Mouse (Mus musculus): ENCODE measurements around the gene Slc30a9. TPM values are rescaled to one million over a fixed set of nuclear protein-coding genes. Genes with fewer than 3 reads are reported as not detected.

Gene Slc30a9
- polyA plus RNA-seq, 1 experiment from 2014 or later = 149 TPM

DNA sequence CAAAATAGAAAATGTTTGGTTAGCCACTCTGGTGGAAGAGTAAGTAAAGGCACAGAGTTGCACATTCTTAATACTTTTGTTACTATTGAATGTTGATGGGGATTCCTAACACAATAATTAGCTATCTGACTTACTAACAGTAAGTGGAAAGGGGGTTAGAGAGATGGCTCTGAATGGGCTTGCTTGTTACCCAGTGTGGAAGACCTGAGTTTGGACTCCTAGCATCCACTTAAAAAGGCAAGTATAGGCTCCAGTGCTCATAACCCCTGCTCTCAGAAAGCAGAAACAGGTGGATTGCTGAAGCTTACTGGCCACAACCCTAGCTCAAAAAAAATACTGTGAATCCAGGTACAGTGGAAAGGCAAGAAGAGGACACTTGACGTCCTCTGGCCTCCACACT, 10.6 kb upstream of the Slc30a9 start:
- Histone ChIP-seq H3K4me1 (no peaks in the 10 kb centered on the region), H3K27me3 (no peaks in the 10 kb centered on the region), H3K9me3 (no peaks in the 10 kb centered on the region), H3K4me3 (no peak overlapping the region), H3K36me3 (0 out of 2 replicates have a peak, but pooled peaks cover 21% of the 10 kb centered on the region), H3K27ac (replicated peaks) (no peak overlapping the region), H3K9ac (replicated peaks) (no peak overlapping the region), H3K4me2 (replicated peaks) (no peak overlapping the region)
- WGBS = 95% methylated on average over 1 of the region's 1 CpGs
- ATAC-seq (ENCODE audit: low FRiP score, low read depth) = no peak

DNA sequence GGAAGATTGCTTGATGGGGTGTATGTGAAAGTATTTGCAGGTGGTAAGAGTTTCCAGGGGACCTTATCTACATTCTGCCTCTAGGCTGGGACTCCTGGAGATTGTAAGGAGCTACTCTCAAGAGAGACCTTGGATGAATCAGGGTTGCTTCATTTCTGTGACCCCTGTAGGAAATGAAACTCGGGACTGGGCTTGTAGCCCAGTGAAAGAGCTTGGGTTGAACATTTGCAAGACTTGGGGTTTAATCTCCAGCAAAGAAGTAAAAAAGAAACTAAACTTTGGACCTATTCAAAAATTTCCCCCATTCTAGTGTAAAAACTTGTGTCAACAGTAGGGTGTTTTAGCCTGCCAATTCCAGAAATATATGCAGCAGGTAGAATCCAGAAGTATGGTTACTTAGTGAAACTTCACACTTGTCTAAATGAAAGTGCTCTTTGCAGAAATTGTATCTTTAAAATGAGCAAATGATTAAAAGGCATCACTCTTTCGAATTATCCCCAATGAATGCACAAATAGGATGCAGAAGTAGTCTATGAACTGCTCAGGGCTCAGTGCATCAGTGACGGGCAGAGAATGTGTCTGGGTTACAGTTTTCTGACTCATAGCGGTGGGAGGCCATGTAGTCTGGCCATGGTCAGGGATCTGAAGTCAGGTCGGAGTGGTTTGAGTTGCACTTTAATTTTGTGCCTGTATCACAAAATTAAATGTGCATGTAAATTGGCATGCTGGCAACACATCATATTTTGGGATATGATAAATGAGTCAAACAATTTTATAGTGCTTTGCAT, 9.5 kb upstream of the Slc30a9 start:
- WGBS = 86% methylated on average over 5 of the region's 5 CpGs
- Histone ChIP-seq H3K4me3 (no peak overlapping the region), H3K9me3 (no peaks in the 10 kb centered on the region), H3K27ac (replicated peaks) (no peak overlapping the region), H3K4me1 (no peaks in the 10 kb centered on the region), H3K36me3 (0 out of 2 replicates have a peak, but pooled peaks cover 16% of the 10 kb centered on the region), H3K9ac (replicated peaks) (no peak overlapping the region), H3K4me2 (replicated peaks) (no peak overlapping the region), H3K27me3 (no peaks in the 10 kb centered on the region)
- ATAC-seq (ENCODE audit: low FRiP score, low read depth) = no peak

DNA sequence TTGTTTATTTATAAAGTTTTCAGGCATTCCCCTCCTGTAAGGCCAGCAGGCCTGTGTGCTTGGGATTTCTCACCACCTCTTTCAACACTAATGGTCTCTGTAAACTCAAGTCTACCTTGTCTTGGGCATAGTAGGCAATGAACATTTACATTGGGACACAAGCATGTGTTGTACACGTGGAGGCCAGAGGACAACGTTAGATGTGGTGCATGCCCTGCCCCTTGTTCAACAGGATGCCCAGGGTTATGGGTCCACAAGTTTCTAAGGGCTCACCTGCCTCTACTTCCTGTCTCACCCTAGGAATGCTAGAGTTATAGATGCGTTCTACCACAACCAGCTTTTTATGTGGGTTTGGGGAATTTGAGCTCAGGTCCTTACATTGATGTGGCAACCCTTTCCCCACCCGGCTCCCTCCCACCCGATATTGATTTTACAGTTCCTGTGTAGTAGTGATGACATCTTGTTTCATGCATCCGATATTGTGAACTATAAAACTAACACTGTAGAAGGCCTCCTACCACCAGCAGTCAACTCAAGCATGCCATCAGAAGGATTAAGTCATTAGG, 6.8 kb upstream of the Slc30a9 start:
- H3K4me2 ChIP-seq (replicated peaks) = no peak overlapping the region
- 95% methylated on average over 6 of the region's 6 CpGs for WGBS

DNA sequence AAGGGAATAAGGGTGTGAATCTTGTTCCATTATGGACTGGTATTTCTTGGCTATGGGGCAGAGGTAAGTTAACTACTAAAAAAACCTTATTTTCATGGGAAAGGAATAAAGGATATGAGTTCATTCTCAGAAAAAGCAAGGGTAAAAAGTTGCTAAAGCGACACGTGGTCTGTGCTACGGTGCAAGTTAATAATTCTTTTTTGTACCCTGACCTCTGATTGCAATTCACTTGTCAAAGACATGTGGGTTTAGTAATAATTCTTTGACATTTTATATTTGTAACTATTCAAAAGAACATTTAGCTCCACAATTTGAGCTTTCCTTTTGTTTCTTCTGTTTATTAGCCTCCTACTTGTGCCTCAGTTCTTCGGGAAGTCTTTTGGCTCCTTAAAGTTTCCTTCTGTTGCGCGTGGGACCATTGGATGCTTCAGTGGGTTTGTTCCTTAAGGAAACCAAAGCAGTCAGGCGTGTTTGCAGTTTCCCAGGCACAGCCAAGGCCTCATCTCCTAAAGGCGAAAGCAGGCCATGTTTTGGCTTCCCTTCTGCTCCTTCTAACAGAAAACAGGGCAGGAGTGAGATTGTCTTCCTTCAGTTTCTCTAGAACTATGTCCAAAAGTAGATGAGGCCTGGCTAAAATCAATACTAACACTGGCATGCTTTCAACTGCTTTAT, 5.7 kb upstream of the Slc30a9 start:
- no peak for ATAC-seq (ENCODE audit: low FRiP score, low read depth)
- 92% methylated on average over 8 of the region's 8 CpGs for WGBS
- no peak overlapping the region for H3K27ac ChIP-seq (replicated peaks)
- H3K27me3 ChIP-seq = no peaks in the 10 kb centered on the region
- H3K9me3 ChIP-seq = no peaks in the 10 kb centered on the region
- no peak overlapping the region for H3K4me3 ChIP-seq
- H3K4me1 ChIP-seq = no peaks in the 10 kb centered on the region
- no peaks in the 10 kb centered on the region for H3K36me3 ChIP-seq
- H3K9ac ChIP-seq (replicated peaks) = no peak overlapping the region
- no peak overlapping the region for H3K4me2 ChIP-seq (replicated peaks)

More for the DNA sequence above, 6.8 kb upstream of the Slc30a9 start:
- no peak for ATAC-seq (ENCODE audit: low FRiP score, low read depth)
- no peak overlapping the region for H3K9ac ChIP-seq (replicated peaks)
- no peak overlapping the region for H3K27ac ChIP-seq (replicated peaks)
- no peaks in the 10 kb centered on the region for H3K27me3 ChIP-seq
- 0 out of 2 replicates have a peak, but pooled peaks cover 5% of the 10 kb centered on the region for H3K36me3 ChIP-seq
- no peaks in the 10 kb centered on the region for H3K4me1 ChIP-seq
- H3K9me3 ChIP-seq = no peaks in the 10 kb centered on the region
- no peak overlapping the region for H3K4me3 ChIP-seq

DNA sequence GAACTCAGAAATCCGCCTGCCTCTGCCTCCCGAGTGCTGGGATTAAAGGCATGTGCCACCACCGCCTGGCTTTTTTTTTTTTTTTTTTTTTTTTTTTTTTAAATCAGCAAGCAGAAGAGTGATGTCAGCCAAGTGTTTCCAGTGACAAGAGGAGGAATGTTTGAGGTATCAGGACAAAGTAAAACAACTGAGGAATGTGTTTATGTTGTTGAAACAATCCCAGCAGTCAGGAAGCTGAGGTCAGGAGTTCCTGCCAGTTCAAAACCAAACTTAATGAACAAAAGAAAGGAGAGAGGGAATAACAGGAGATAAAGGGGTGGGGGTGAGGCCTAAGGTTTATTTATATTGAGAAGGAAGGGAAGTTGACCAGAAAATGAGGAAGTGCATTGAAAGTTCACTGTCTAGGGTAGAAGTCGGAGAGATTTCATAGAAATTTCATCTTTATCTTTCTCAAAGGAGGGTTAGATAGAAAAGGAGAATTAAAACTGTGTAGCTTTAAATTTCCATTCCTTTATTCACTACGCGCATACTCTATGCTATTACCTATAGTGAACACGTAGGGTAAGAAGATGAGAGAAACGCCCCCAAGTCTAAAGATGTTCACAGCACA, 4.9 kb upstream of the Slc30a9 start:
- no peak overlapping the region for H3K9ac ChIP-seq (replicated peaks)

DNA sequence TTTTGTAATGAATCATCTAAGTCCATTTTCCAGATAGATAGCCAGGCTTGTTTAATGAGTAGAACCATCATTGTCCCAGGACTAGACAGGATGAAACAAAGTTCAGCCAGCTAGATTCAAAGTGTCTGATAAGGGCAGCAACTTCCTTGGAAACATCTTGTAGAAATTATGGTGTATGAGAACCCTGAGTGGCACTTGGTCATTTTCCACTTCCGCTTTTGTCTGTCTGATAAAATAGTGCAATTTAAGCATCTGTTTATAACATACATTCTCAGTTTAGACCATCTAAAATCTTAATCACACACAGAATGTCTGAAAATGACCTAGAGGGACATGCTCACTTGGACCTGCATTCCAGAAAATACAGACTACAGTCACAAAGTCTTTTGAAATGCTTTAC, 2.9 kb upstream of the Slc30a9 start:
- Histone ChIP-seq H3K4me3 (no peak overlapping the region), H3K9ac (replicated peaks) (no peak overlapping the region), H3K27me3 (no peaks in the 10 kb centered on the region), H3K9me3 (no peaks in the 10 kb centered on the region), H3K4me2 (replicated peaks) (no peak overlapping the region), H3K4me1 (peaks cover 12% of the 10 kb centered on the region), H3K36me3 (no peaks in the 10 kb centered on the region), H3K27ac (replicated peaks) (no peak overlapping the region)
- WGBS = 93% methylated on average over 1 of the region's 1 CpGs
- no peak for ATAC-seq (ENCODE audit: low FRiP score, low read depth)

More for the DNA sequence above, 4.9 kb upstream of the Slc30a9 start:
- Histone ChIP-seq H3K4me1 (no peaks in the 10 kb centered on the region), H3K36me3 (no peaks in the 10 kb centered on the region), H3K27me3 (no peaks in the 10 kb centered on the region), H3K27ac (replicated peaks) (no peak overlapping the region), H3K9me3 (no peaks in the 10 kb centered on the region), H3K4me3 (no peak overlapping the region), H3K4me2 (replicated peaks) (no peak overlapping the region)
- ATAC-seq (ENCODE audit: low FRiP score, low read depth) = no peak
- WGBS = 92% methylated on average over 6 of the region's 8 CpGs

DNA sequence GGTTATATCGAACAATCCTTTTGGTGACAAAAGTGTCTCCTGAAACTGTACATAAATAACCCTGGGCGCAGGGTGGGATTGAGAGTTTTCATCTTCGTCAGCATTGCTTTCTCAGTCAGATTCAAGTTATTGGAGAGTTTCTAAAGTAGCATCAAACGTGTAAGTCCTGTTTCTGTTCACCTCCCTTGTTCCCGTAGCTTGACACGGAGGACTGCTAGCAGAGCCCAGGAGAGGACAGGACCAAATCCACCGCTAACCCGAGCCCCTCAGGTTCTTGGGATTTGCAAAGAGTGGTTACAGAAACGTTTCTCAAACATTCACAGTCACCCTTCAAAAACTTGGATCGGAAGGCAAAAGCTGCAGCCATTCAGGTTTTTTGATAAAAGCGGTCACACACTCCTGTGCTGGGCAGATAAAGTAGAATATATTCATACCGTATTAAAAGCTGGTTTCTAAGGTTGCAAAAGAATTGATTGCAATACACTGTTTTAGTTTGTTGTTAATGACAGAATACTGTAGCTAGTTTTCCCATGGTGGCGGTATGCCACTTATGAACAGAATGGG, 986 bp downstream of the Slc30a9 start:
- 36% methylated on average over 13 of the region's 13 CpGs for WGBS
- Histone ChIP-seq H3K9me3 (no peaks in the 10 kb centered on the region), H3K27ac (replicated peaks) (peak overlapping the region; percentile 76; the same call in 1 of the 2 replicates)

DNA sequence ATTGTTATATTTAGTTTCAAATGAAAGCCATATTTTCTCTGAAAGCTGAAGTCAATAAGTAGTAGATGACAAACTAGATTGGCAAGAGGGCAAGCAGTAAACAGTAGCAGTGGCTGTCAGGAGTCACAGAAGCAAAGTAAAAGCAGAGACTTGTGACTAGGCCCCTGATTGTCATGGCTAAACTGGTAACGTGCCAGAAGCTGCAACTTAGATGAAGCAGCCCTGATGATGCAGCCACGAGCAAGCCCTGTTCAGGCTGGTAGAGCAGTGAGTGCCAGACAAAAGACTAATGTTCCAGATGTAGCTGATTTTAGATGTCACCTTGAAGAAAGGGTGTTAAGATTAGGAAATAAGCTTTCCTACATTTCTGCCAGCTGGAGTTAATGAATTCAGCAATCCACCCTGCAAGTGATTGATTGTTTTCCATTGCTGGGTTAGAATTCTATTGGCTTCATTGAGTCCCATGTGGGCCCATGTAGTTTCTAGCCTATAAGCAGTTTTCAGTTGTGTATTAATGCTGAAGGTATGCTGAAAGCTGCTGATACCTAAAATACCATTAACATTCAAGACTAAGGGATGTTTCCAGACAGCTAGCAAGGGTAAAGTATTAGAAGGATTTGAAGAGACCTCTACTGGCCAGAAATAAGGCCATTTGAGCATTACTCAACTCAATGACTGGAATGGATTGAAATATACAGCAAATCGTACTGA, 5.2 kb downstream of the Slc30a9 start:
- WGBS = 86% methylated on average over 3 of the region's 3 CpGs
- Histone ChIP-seq H3K4me2 (replicated peaks) (no peak overlapping the region), H3K4me3 (no peak overlapping the region), H3K9me3 (no peaks in the 10 kb centered on the region), H3K9ac (replicated peaks) (no peak overlapping the region), H3K4me1 (peaks cover 13% of the 10 kb centered on the region), H3K27ac (replicated peaks) (no peak overlapping the region), H3K27me3 (no peaks in the 10 kb centered on the region), H3K36me3 (0 out of 2 replicates have a peak, but pooled peaks cover 3% of the 10 kb centered on the region)
- no peak for ATAC-seq (ENCODE audit: low FRiP score, low read depth)

More for the DNA sequence above, 986 bp downstream of the Slc30a9 start:
- Histone ChIP-seq H3K36me3 (no peaks in the 10 kb centered on the region), H3K4me3 (peak overlapping the region; percentile 97), H3K4me1 (peaks cover 13% of the 10 kb centered on the region), H3K27me3 (no peaks in the 10 kb centered on the region), H3K4me2 (replicated peaks) (peak overlapping the region; percentile 91), H3K9ac (replicated peaks) (peak overlapping the region; percentile 95)
- ATAC-seq (ENCODE audit: low FRiP score, low read depth) = no peak

DNA sequence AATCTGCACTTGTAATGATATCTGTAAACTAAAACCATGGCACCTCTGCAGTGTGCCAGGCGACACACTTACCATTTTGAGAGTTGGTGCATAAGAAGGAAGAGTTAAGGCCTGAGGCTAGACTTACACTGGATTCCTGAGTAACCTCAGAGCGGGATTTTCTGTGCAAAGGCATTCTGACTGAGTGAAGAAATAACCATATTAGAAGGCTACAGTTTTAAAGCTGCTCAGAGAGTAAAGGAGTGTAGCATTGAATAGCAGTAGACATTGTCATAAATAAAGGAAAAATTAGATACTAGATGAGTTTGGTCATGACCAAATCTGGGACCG, 5.7 kb downstream of the Slc30a9 start:
- no peak overlapping the region for H3K4me3 ChIP-seq
- H3K9ac ChIP-seq (replicated peaks) = no peak overlapping the region
- H3K36me3 ChIP-seq = peaks cover 5% of the 10 kb centered on the region; the same call in 1 of the 2 replicates
- 91% methylated on average over 3 of the region's 3 CpGs for WGBS
- ATAC-seq (ENCODE audit: low FRiP score, low read depth) = no peak
- H3K9me3 ChIP-seq = no peaks in the 10 kb centered on the region
- H3K27me3 ChIP-seq = no peaks in the 10 kb centered on the region
- H3K27ac ChIP-seq (replicated peaks) = no peak overlapping the region
- peaks cover 11% of the 10 kb centered on the region for H3K4me1 ChIP-seq
- no peak overlapping the region for H3K4me2 ChIP-seq (replicated peaks)

DNA sequence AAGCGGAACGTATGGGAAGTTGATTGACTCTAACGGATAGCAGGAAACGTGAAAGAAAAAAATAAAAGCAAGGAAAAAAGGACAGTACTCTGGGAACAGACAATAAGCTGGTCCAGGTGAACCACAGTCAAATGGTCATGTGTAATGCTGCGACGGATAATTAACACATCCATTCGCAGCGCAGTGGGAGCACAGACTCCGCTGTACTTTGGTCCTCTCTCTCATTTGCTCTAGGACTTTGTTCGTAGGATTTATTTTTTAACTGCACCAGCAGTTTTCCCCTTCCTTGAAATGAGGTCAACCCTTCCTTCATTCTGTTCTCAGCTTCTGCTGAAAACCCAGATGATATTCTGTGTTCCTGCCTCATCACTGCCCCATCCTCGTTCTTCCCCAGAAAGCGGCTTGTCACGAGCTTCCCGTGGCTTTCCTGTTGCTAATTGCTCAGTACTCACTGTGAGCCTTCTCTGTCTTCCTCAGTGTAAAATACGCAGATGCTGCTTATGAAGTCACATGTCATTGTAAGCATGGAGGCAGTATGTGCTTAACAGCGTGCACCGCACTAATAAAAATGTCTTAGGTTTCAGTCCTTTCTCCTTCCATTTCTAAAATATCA, 15.0 kb downstream of the Slc30a9 start:
- Histone ChIP-seq H3K4me1 (no peaks in the 10 kb centered on the region), H3K36me3 (peaks cover 22% of the 10 kb centered on the region), H3K4me2 (replicated peaks) (no peak overlapping the region), H3K4me3 (no peak overlapping the region), H3K9ac (replicated peaks) (no peak overlapping the region), H3K27ac (replicated peaks) (no peak overlapping the region), H3K27me3 (no peaks in the 10 kb centered on the region), H3K9me3 (no peaks in the 10 kb centered on the region)
- 90% methylated on average over 17 of the region's 17 CpGs for WGBS
- ATAC-seq (ENCODE audit: low FRiP score, low read depth) = no peak

DNA sequence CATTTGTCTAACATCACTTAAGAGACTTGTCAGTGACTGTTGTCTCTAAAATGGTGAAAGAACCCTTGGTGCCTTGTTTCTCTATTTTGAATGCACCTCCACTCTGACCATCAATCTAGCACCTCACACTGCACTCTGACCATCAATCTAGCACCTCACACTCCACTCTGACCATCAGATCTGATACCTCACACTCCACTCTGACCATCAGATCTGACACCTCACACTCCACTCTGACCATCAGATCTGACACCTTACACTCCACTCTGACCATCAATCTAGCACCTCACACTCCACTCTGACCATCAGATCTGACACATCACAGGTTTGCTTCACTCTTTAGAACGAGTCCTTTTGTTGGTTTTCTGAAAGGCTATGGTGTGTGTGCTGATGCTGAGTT, 17.3 kb downstream of the Slc30a9 start:
- ATAC-seq (ENCODE audit: low FRiP score, low read depth) = no peak
- Histone ChIP-seq H3K9ac (replicated peaks) (no peak overlapping the region), H3K4me1 (no peaks in the 10 kb centered on the region), H3K4me3 (no peak overlapping the region), H3K27ac (replicated peaks) (no peak overlapping the region), H3K9me3 (no peaks in the 10 kb centered on the region), H3K4me2 (replicated peaks) (no peak overlapping the region), H3K27me3 (no peaks in the 10 kb centered on the region), H3K36me3 (peaks cover 8% of the 10 kb centered on the region; the same call in 1 of the 2 replicates)
- 61% methylated on average over 1 of the region's 1 CpGs for WGBS
